Mouse (Mus musculus) cerebellum, postnatal 4 days (tissue): ENCODE measurements around the gene Itprip.

Source experiments
- DNase-seq, 2 experiments: peaks; one replicate each; pipeline ENCODE4 v3.0.0; 2022; ENCODE audit warnings: low spot score in 2 of 2, mixed read lengths in 1 of 2

The Itprip gene

DNA sequence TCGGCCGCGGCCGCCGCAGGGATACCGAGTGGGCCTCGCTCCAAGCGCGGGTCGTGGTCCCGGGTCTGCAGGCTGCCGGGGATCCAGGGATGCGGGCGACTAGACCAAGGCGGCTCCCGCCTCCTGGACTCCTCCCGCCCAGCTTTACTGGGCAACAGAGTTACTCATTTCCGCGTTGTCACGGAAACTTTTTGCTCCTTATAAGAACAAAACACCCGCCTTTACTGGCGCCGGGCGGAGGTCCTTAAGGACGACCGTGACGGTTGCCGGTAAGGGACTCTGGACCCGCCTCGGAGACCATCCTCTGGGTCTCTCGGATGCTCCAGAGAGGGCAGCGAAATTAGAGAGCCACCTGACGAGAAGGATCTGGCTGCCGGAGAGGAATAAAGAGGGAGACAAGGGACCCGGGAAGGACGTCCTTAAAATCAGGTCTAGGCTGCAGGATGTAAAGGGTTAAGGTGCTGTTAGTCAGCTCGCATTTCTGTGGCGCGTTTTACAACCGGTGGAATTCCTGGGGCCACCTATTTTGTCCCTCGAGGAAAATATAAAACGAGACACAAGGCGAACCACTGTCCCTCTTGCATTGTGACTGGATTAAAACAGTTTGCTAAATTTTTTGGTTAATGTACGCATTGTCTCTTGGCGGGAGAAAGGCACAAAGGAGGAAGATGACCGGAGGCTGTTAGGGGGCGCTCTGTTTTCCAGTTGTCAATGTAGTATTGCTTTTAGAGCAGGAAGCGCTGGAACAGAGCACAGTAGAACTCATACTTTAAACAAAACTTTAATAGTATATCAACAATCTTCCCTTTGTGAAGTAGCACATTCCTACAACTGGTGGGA is at the start of gene Itprip, which contains the start of gene Cfap43:
Itprip (minus strand) TSS at position 174 of the 840 bp plus-strand sequence.
Cfap43 (minus strand) TSS at position 162 of the 840 bp plus-strand sequence.
- DNase-seq: peak; percentile 40 to 64

DNA sequence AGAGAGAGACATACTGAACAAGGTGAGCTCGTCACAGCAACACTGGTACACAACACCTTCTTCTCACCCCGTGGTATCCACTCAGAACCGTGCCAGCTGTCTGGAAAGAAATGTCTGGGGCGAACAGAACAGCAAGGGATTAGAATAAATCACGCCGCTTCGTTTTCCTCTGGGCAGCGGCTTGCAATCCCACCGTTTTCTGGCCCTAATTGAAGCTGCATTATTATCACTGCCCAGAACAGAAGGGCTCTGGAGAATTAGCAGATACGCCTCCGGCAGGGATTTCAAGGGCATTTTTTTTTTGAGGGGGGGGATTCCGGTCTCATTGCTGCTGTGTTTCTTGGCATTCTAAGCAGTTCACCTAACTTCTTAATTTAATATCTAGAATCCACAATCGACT is 39.1 kb upstream of the Itprip start:
- DNase-seq: no peak

DNA sequence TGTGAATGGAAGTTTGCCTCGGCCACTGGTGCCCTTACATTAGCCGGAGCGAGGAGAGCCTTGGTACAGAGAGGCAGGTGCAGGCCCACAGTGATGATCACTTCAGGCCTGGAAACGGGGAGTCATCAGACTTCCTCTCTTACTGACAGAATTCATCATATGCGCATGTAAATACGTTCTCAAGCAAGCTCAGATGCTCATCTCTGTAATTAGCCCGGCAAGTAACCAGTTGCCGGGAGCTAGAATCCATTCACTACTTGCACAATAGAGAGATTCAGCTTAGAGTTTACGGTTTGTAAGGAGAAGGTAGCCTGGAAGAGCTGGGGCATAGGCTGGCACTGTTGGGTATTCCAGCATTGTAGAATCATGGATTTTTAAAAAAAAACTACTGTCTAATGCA is 34.1 kb upstream of the Itprip start:
- no peak for DNase-seq

- DNase-seq: no peak
These were observed 31.8 kb upstream of the Itprip start for GRCm38 (mm10) chr19:47950946-47951345.

GRCm38 (mm10) chr19:47946821-47947465 is 27.8 kb upstream of the Itprip start:
- no peak for DNase-seq

DNA sequence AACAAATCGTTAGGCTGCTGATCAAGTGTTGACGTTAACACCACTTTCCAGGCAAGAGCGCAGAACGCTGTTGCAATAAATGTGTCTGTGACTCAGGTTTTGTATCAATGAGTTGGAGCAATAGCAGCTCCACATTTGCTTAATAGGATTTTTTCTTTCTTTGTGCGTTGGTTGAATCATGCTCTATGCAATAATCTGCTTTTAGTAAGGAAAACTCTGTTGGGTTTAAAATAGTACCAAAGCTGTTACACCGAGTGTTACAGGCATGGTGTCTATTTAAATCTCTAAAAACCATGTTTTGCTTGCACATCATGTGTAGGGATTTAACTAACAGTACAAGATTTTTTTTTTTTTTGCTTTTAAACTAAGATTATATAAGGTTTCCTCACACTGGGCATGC is 20.3 kb upstream of the Itprip start:
- DNase-seq: no peak

DNA sequence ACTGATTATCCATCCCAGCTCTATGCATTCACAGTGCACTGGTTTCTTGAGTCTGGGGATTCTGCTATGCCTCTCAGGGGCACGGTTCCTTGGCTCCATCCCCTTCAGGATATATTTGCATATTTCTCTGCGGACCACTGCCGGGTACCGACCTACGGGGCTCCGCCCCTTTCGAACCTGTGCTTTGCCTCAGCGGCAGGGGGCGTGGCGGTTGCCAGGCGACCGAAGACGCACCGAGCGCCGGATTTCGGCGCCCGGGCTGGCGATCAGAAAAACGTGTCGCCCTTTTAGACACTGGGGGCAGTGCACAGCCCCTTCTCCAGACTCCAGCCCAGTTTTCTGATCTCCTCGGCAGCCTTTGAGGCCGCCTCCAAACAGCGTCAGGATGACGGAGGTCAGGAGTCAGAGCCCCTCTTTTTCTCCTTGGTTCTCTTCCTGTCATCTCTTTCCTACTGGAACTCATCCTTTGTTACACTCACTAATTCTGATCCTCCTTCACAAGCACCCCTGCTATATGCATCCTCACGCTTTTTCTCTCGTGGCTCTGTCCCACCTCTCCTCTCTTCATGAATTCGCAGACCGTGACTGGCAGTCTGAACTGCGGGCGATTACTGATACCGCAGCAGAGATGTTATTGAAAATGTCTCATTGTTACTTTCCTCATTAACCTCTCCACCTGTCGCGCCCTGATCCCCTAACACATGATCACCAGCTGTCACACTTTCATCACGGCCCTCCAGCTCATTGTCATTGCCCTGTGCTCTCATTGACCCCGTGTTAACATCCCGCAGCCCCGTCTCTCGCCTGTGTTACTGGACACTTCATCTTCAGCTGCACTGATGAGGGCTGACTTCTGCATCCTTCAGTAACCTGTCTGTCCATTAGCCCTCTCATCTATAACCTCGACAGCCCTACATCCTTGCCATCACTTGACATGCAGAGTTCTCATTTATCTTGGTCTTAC is 18.6 kb upstream of the Itprip start, which contains the start of gene Cfap58:
Cfap58 (plus strand) TSS at position 233 of the 964 bp plus-strand sequence.
- peak; percentile 39 to 74 for DNase-seq

DNA sequence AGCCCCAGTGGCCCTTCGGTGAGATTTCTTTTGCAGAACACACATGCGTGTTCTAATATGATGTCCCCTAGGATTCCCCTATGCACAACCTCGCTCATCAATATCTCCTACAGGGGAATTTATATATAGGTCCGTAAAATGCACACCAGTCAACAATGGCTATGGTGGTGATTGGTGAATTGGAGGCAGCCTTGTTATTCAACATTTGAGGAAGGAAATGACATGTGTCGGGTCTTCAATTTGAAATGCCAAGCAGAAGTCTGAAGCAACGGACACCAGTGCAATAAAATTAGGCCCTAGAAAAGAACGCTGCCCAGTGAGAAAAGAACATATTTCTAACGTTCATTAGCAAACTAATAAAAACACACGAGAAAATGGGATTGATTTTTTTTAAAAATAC is 17.8 kb upstream of the Itprip start:
- no peak for DNase-seq

DNA sequence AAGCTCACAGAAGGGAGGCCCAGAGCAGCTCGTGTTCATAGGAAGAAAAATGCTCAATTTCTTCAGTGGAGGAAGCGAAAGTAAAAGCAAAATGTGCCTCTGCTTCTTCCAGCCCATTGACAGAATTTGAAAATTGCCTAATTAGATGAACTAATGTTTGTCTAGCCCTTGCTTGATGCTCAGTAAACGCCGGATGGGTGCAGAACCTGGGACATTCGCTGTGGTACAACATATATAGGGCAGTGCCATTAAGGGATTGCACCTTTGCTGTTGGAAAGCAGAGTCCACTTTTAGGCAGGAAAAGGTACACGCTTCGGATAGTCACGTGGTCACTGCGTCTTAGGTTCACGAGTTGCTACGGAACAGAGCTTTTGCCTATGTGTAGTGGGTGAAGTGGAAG is 17.4 kb upstream of the Itprip start:
- no peak for DNase-seq

DNA sequence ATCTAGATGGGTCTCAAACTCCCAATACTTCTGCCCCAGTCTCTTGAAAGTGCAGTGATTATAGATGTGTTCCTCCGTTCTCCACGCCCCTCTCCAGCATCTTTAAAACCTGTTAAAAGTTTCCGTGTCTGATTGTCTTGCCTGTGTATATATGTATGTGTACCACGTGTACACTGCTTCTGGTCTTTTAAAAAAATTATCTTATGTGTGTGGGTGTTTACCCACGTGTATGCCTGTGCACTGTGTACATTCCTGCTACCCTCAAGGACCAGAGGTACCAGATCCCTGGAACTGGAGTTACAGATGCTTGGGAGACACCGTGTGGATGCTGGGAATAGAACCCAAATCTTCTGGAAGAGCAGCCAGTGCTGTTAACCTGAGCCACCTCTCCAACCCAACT is 16.4 kb upstream of the Itprip start:
- no peak for DNase-seq

- no peak for DNase-seq
These were observed 15.6 kb upstream of the Itprip start for GRCm38 (mm10) chr19:47934636-47935238.

GRCm38 (mm10) chr19:47934146-47934545 is 15.0 kb upstream of the Itprip start:
- no peak for DNase-seq

DNA sequence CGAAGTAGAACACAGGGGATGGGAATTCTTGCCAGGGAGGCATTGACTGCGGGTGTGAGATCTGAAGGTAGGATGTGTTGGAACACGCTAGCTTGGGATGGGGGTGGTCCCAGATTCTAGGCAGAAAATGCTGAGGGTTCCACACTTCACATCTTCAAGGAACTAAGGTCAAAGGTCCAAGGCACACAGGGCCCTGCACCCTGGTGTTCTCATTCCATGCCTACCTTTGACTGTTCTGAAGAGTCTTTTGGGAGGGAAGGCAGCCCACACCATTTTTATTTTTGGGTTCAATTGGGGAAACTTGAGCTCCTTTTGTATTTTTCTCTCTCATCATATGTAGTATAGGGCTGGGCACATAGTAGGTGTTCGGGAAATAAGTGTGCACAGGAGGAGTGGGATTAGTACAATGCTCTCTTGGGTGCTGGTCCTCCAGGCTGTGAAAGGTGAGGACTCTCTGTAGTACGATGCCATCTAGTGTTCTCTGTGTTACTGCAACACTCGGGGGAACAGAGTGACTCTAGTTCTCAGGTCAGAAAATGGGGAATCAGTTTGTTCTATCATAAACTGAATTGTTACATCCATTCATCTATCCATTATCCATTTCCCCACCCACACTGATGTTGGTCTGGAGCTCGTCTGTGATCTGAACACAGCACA is 13.0 kb upstream of the Itprip start:
- no peak for DNase-seq

GRCm38 (mm10) chr19:47929043-47929442 is 9.9 kb upstream of the Itprip start:
- DNase-seq: no peak

DNA sequence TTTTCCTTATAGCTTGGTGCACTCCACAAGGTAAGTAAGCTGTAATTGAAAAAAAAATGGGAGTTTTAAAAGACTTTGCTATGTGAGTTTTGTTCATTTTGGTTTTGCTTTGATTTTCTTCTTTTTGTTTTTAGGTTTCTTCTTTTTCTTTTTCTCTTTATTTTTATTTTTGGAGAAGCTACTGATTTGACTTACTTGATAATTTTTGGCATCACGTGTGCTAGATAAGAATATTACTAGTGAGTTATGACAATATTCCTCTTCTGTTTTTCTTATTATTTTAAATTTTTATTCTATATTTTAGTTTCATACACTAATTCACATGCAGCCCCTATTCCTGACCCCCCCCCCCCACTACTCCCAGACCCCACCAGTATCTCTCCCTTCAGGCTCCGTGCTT is 7.9 kb upstream of the Itprip start:
- DNase-seq: no peak

DNA sequence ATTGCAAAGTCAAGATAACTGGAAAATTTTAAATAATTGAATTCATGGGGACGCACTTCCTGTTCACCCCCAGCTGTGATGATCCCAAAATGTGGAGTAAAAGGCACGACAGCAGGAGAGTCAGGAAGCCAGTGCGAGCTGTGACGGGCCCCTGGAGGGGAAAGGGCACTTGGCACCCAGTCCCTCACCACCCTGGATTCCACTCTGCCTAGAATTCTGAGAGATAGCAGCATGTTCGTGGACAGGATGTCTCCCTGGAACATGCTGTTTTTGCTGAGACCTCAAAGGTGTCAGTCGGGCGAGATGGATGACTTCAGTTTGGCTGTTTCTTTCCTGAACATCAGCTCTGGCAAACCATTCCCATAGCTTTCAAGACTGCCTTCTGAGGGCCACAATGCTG is 6.7 kb upstream of the Itprip start:
- DNase-seq: no peak

DNA sequence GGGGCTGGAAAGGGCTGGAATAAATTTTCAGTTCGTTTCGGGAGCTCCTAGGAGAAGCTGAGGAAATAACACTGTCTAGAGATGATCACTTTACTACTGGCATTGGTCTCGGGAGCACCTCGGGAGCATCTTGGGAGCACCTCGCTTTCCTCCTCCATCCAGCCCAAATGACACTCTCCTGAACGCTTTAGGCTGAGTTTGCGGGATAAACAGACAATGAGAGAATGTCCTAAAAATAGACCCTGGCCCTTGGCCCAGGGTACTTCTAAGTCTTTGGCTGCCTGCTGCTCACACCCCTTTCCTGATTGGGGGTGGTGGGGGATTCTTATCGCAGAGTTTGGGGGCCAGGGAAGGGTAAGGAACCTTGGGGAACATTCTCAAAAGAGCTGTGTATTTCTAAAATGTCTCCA is 872 bp upstream of the Itprip start:
- no peak for DNase-seq

- no peak for DNase-seq
These were observed 521 bp downstream of the Itprip start for GRCm38 (mm10) chr19:47918455-47919101.

- DNase-seq: no peak
These were observed 1.1 kb downstream of the Itprip start for GRCm38 (mm10) chr19:47918016-47918415.

DNA sequence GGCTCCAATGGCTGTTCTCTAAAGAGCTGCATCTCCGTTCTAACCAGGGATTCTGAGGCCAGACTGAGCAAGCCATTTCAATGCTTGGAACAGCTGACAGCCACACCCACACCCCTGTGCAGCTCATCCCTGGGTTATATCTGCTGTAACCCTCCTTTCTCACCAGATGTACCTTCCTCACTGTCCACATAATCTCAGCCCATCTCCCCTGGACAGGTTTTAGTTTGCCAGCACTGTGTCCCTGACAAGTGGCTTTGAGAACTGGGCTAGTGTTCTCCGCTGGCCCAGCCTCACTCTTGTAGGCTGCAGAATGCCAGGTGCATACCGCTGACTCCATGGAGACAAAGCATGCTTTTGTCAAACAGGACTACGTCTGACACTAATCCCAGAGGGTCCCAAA is 1.7 kb downstream of the Itprip start:
- DNase-seq: no peak
